Mouse (Mus musculus) heart, embryonic 13.5 days (tissue): ENCODE measurements around the gene Inpp4b. TPM values are rescaled to one million over a fixed set of nuclear protein-coding genes. Genes with fewer than 3 reads are reported as not detected.

Experiments used
- ATAC-seq: fragments of 200-750 bp; cut with Nextera tagmentation; 2 replicates; pipeline ENCODE4 v1.8.0; 2017; ENCODE audit warnings: moderate TSS enrichment; ENCODE audit not compliant: insufficient number of reproducible peaks, low FRiP score, low TSS enrichment; ENCODE audit errors: extremely low read depth
- H3K27ac ChIP-seq: fragments of 300-500 bp; sonication (generic); replicated peaks from 2 replicates; pipeline ENCODE4 v1.5.1; 2015; ENCODE audit warnings: moderate library complexity, mild to moderate bottlenecking, inconsistent platforms
- H3K27me3 ChIP-seq: fragments of 300-500 bp; sonication (generic); replicated peaks from 2 replicates; pipeline ENCODE4 v1.6.1; 2015; ENCODE audit warnings: mild to moderate bottlenecking, inconsistent platforms
- H3K36me3 ChIP-seq: fragments of 300-500 bp; sonication (generic); 2 replicates; pipeline ENCODE4 v1.6.1; 2015; ENCODE audit warnings: mild to moderate bottlenecking, inconsistent platforms
- H3K4me1 ChIP-seq: fragments of 300-500 bp; sonication (generic); 2 replicates; pipeline ENCODE4 v1.6.1; 2015; ENCODE audit warnings: inconsistent platforms
- H3K4me2 ChIP-seq: fragments of 300-500 bp; sonication (generic); 2 replicates; pipeline ENCODE4 v1.6.1; 2015; ENCODE audit warnings: inconsistent platforms, mild to moderate bottlenecking, moderate library complexity
- H3K4me3 ChIP-seq: fragments of 300-500 bp; sonication (generic); 2 replicates; pipeline ENCODE4 v1.5.1; 2015; ENCODE audit warnings: moderate library complexity, mild to moderate bottlenecking, inconsistent platforms
- H3K9ac ChIP-seq: fragments of 300-500 bp; sonication (generic); 2 replicates; pipeline ENCODE4 v1.6.1; 2015; ENCODE audit warnings: inconsistent platforms, mild to moderate bottlenecking, moderate library complexity
- H3K9me3 ChIP-seq: fragments of 300-500 bp; sonication (generic); 2 replicates; pipeline ENCODE4 v1.6.1; 2016; ENCODE audit warnings: inconsistent platforms
- WGBS: fragments of 180-500 bp; shearing (Covaris S2); methylation state at CpG from one replicate; pipeline ENCODE4 v1.1.7; 2015; ENCODE audit warnings: mixed read lengths; 5-methylcytosine and 5-hydroxymethylcytosine counted together
- polyA plus RNA-seq: library from polyadenylated mRNA; unstranded; fragments of >200 nt; fragmentation: Nextera tagmentation; extraction: Ambion mirVana; gene quantifications from 2 replicates; pipeline ENCODE4 v1.2.1, GENCODE M21; 2015

Gene Inpp4b
- polyA plus RNA-seq, 1 experiment from 2014 or later = 9.4 TPM

DNA sequence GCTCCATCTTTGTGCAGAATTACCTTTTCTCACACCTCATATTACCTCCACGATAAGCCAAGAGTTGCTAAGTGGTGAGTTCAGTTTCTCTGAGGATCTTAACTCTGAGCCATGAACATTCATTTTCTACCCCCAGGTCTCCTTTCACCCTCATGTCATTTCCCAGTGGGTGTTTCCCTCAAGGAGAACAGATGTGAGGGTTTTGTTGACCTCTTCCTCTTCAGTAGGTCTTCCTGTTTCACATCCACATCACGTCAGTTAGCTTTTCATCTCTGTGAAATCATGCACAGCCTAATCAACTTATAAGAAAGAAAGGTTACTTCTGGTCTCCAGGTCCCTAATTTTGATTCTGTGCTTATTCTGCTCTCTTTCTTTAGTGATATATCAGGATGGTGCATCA lies 124.4 kb downstream of the Inpp4b start:
- H3K9me3 ChIP-seq = no peaks in the 10 kb centered on the region
- no peaks in the 10 kb centered on the region for H3K27me3 ChIP-seq
- H3K4me3 ChIP-seq = no peak overlapping the region
- H3K4me1 ChIP-seq = no peaks in the 10 kb centered on the region
- WGBS = 77% methylated on average over 2 of the region's 2 CpGs
- no peak for ATAC-seq
- H3K36me3 ChIP-seq = no peaks in the 10 kb centered on the region
- no peak overlapping the region for H3K9ac ChIP-seq
- H3K4me2 ChIP-seq = no peak overlapping the region
- no peak overlapping the region for H3K27ac ChIP-seq

DNA sequence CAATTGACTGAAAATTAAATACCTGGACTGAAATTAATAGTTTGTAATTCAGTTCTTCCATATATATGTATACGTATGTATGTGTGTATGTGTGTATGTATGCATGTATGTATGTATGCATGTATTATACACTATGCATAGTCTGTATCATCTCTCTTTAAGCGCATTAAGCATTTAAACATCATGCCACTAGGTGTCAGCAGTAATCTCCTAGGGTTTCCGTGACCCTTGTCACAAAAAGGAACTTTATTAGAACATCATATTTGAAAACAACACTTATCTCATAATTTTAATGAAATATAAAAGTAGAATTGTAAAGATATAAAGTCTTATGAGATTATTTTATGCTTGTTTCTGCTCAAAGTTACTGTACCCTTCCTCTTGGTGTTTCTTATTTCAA lies 136.3 kb downstream of the Inpp4b start:
- no peaks in the 10 kb centered on the region for H3K4me1 ChIP-seq
- no peak overlapping the region for H3K4me2 ChIP-seq
- H3K27me3 ChIP-seq = no peaks in the 10 kb centered on the region
- no peak overlapping the region for H3K4me3 ChIP-seq
- no peak overlapping the region for H3K27ac ChIP-seq
- no peaks in the 10 kb centered on the region for H3K36me3 ChIP-seq
- ATAC-seq = no peak
- H3K9ac ChIP-seq = no peak overlapping the region
- WGBS = 18% methylated on average over 3 of the region's 3 CpGs
- H3K9me3 ChIP-seq = no peaks in the 10 kb centered on the region

DNA sequence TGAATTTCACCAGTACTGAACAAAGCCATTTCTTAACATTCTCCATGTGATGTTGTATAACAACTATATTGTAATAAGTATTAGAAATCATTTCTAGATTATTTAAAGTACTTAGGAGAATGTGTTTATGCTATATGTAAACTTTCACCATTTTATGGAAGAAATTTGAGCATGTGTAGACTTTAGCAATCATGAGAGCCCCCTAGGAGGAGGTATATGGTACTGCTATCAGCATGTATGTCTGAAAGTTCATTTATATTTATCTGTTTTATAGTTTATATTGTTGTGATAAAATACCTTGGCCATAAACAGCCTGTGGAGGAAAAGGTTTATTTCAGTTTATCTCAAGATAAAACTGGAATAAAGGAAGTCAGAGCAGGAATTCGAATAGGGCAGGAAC lies 141.5 kb downstream of the Inpp4b start:
- Histone ChIP-seq H3K27ac (no peak overlapping the region), H3K4me1 (peaks cover 5% of the 10 kb centered on the region; the same call in 1 of the 2 replicates), H3K9me3 (no peaks in the 10 kb centered on the region), H3K9ac (no peak overlapping the region), H3K4me3 (no peak overlapping the region), H3K4me2 (no peak overlapping the region), H3K36me3 (no peaks in the 10 kb centered on the region), H3K27me3 (no peaks in the 10 kb centered on the region)
- 65% methylated on average over 1 of the region's 1 CpGs for WGBS
- ATAC-seq = no peak

DNA sequence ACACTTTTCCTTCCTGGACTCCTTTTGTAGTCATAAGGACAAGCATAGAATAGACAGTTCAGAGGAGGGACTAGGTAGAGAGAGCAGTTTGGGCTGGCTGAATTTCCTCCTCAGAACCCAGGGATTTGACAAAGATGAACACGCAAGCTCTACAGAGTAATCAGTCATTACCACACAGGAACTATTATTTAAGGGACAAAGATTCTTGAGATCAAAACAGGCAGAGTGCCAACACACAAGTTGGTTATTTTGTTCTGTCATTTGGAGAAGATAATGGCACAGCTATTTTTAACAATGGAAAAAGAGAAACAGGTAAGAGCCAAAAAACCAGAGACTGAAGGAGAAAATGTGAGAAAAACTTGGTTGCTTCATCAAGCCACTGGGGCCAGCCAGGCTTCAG lies 143.3 kb downstream of the Inpp4b start:
- H3K27me3 ChIP-seq = no peaks in the 10 kb centered on the region
- no peak overlapping the region for H3K27ac ChIP-seq
- no peak overlapping the region for H3K4me3 ChIP-seq
- ATAC-seq = no peak
- peaks cover 5% of the 10 kb centered on the region; the same call in 1 of the 2 replicates for H3K4me1 ChIP-seq
- H3K9me3 ChIP-seq = no peaks in the 10 kb centered on the region
- no peak overlapping the region for H3K9ac ChIP-seq
- H3K4me2 ChIP-seq = no peak overlapping the region
- H3K36me3 ChIP-seq = no peaks in the 10 kb centered on the region
- WGBS = 65% methylated on average over 1 of the region's 1 CpGs

DNA sequence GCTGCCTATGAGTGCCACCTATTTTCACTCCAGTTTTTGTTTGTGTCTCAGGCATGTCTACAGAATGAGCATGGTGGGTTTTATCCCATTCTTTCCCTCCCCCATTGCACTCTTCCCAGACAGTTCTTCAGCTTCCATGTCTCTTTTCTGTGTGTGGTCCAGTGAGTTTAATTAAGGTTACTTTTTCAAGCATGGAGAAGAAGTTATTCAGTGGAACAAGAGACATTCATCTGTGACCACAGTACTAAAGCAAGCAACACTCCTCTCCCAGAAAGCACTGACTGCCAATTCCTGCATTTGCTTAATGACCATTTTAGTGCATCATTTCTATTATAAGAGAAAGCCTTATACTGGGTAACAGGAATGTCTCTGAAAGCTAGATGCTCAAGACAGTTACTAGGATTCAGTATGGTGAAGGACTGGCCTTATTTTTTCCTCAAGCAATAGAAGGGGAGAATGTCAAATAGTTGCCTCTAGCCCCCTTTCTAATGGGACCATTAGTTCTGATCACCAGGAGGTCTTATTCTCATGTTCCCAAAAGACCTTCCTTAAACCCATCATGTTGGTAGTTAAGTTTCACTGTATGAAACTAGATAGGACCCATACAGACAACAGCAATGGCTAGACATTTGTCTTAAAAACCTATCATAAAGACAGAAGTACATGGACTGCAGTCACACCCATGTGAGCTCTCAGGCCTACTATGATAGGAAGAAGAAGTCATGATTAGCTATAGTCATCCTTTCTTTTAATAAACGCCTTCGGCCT lies 147.7 kb downstream of the Inpp4b start:
- Histone ChIP-seq H3K9me3 (no peaks in the 10 kb centered on the region), H3K27ac (no peak overlapping the region), H3K36me3 (no peaks in the 10 kb centered on the region), H3K4me3 (no peak overlapping the region), H3K27me3 (no peaks in the 10 kb centered on the region), H3K4me2 (no peak overlapping the region), H3K9ac (no peak overlapping the region), H3K4me1 (peaks cover 5% of the 10 kb centered on the region; the same call in 1 of the 2 replicates)
- ATAC-seq = no peak
- 88% methylated on average over 2 of the region's 2 CpGs for WGBS

DNA sequence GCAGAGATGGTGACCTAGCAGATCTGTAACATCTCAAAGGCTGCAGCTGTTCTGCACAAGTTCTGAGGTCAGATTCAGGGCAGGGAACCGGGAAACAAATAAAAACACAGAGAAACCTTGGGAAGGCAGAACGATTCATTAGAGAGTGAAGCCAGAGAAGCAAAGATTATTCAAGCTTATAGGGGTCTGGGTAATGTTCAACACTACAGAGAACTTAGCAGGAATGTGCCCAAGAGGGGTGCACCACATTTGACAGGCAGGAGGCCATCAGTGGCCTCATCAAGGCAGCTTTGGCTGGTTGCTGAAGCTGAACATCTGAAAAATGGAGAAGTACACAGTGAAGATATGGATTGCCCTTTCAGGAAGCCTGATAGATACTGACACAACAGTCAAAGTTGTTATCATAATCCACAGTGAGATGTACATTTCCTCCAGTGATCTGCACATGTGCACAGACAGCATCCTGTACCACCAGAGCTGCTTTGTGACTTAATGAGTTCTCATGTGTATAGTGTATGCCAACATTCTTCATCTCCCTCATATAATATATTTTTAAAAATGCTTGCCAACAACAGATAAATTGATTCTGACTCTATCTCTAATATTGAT lies 148.8 kb downstream of the Inpp4b start:
- H3K4me1 ChIP-seq = no peaks in the 10 kb centered on the region
- ATAC-seq = no peak
- H3K27me3 ChIP-seq = no peaks in the 10 kb centered on the region
- no peaks in the 10 kb centered on the region for H3K9me3 ChIP-seq
- no peak overlapping the region for H3K4me3 ChIP-seq
- H3K4me2 ChIP-seq = no peak overlapping the region
- H3K27ac ChIP-seq = no peak overlapping the region
- WGBS = 49% methylated on average over 2 of the region's 2 CpGs
- no peak overlapping the region for H3K9ac ChIP-seq
- no peaks in the 10 kb centered on the region for H3K36me3 ChIP-seq

DNA sequence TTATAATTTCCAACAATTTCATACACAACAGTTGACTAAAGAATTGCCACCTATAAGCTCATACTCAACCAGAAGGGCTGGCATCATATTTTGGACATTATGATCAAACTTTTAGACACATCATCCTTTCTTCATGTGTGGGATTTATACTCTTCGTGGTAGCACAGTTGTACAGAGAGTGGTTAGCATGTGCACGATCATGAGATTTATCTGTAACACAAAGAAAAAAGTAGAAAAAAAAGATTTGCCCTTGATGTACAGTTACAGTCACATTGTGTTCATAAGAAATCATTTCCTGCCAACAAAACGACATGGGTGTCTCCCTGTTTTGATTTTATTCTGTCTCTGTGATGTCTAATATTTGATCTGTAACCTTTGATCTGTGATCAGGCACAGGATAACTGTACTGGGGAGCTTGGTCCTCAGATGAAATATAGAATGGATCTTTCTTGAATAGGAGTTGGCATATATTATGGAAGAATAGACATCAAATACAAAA lies 149.4 kb downstream of the Inpp4b start:
- 65% methylated on average over 3 of the region's 3 CpGs for WGBS
- Histone ChIP-seq H3K27me3 (no peaks in the 10 kb centered on the region), H3K9ac (no peak overlapping the region), H3K4me2 (no peak overlapping the region), H3K9me3 (no peaks in the 10 kb centered on the region), H3K4me3 (no peak overlapping the region), H3K4me1 (no peaks in the 10 kb centered on the region), H3K36me3 (no peaks in the 10 kb centered on the region), H3K27ac (no peak overlapping the region)
- ATAC-seq = no peak

DNA sequence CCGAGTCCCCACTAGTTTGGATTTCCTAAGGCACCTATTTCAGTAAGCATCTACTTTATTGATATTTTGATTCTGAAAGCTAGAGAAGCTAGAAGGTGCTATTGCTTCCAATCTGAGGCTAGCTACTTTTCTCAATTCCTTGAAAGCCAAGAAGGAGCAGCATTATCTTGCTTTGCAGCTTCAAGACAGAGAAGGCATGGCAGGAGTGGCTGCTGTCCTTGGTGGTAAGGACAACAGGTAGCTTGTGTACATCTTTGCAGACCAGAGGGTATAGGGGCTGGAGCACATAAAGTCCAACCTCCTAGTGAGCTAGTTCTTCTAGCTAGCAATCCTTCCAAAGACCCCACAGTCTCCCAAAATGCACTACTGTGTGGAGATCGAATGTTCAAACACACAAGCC lies 152.5 kb downstream of the Inpp4b start:
- WGBS = 79% methylated on average over 2 of the region's 2 CpGs
- no peak overlapping the region for H3K4me3 ChIP-seq
- no peak overlapping the region for H3K4me2 ChIP-seq
- no peaks in the 10 kb centered on the region for H3K27me3 ChIP-seq
- no peak overlapping the region for H3K27ac ChIP-seq
- no peak overlapping the region for H3K9ac ChIP-seq
- H3K4me1 ChIP-seq = no peaks in the 10 kb centered on the region
- H3K9me3 ChIP-seq = no peaks in the 10 kb centered on the region
- ATAC-seq = no peak
- H3K36me3 ChIP-seq = no peaks in the 10 kb centered on the region

DNA sequence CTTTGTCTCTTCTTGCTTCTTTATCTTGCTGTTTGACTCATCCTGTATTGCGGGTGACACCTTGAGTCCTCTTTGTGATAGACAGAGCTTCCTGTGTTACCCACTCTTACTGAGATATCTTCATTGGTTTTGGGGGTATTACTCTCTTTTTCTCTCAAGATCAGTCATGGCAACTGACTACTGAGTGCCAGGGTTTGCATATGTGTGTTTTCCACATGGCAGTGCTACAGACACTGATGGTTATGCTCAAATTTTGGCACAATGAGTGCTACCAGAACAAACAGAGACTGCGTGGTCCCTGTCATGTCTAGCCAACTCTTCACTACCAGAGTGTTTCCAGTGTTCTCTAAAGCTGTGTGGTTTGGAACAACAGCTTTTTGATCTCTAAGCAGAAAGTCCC lies 155.3 kb downstream of the Inpp4b start:
- 77% methylated on average over 2 of the region's 2 CpGs for WGBS
- Histone ChIP-seq H3K4me3 (no peak overlapping the region), H3K9me3 (no peaks in the 10 kb centered on the region), H3K27ac (no peak overlapping the region), H3K4me1 (no peaks in the 10 kb centered on the region), H3K27me3 (no peaks in the 10 kb centered on the region), H3K9ac (no peak overlapping the region), H3K4me2 (no peak overlapping the region), H3K36me3 (no peaks in the 10 kb centered on the region)
- no peak for ATAC-seq

DNA sequence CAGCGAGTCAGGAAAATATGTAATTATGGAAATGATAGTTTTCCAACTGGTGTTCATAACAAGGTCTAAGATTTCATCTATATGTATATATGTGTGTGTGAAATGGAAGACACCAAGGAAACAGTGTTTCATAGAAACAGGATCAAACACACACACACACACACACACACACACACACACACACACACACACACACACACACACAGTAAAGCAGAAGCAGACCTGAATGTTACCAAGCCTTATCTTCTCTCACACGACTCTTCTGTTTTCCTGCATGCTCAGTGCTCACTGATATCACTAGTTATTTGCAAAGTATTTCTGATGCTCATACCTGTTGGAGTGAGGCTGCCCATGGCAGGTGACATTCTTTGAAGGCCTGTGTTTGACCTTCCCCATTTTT lies 159.9 kb downstream of the Inpp4b start:
- no peak overlapping the region for H3K4me2 ChIP-seq
- H3K27me3 ChIP-seq = no peaks in the 10 kb centered on the region
- H3K9me3 ChIP-seq = no peaks in the 10 kb centered on the region
- WGBS = 57% methylated on average over 2 of the region's 2 CpGs
- ATAC-seq = no peak
- H3K4me1 ChIP-seq = no peaks in the 10 kb centered on the region
- no peak overlapping the region for H3K27ac ChIP-seq
- H3K9ac ChIP-seq = no peak overlapping the region
- H3K36me3 ChIP-seq = no peaks in the 10 kb centered on the region
- no peak overlapping the region for H3K4me3 ChIP-seq

DNA sequence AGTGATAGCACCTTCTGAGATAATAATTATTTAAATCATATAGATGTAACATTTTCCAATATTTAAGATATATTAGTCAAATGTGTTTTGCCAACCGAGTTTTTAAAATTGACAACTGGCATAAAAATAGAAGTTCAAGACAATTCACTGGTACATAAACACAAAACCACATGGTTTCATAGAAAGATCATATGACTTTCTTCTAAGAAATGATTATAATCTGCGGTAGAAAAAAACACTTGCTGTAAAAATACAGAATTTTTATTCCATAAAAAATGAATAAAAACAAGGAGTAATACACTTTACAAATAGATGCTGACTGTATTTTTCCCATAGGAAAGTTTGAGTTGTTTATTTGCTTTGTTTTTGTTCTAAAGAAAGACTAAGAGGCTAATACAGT lies 160.6 kb downstream of the Inpp4b start:
- H3K27ac ChIP-seq = no peak overlapping the region
- no peak overlapping the region for H3K4me3 ChIP-seq
- WGBS = 68% methylated on average over 2 of the region's 2 CpGs
- H3K4me1 ChIP-seq = no peaks in the 10 kb centered on the region
- H3K9ac ChIP-seq = no peak overlapping the region
- no peak for ATAC-seq
- H3K9me3 ChIP-seq = no peaks in the 10 kb centered on the region
- no peaks in the 10 kb centered on the region for H3K27me3 ChIP-seq
- no peak overlapping the region for H3K4me2 ChIP-seq
- no peaks in the 10 kb centered on the region for H3K36me3 ChIP-seq

DNA sequence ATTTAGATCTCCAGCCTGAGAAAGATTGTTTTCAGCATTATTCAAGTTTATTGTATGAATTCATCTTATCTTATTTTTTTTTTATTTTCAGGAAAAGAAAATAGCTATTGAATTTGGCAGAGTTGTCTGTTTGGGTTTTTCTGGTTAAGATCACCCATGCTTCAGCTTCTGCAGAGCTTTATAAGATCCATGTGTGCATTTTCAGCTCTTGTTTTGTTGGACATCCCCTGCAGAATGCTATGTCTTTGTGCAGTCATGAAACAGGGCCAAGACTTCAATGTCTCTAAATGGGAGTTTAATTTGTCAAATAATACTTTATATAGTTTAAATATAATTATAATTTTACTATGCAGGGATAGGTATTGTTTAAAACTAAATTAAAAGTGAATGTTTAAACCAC lies 170.5 kb downstream of the Inpp4b start:
- no peak for ATAC-seq
- Histone ChIP-seq H3K4me2 (no peak overlapping the region), H3K4me3 (no peak overlapping the region)

More for the DNA sequence above, 170.5 kb downstream of the Inpp4b start:
- H3K9me3 ChIP-seq = no peaks in the 10 kb centered on the region
- no peaks in the 10 kb centered on the region for H3K36me3 ChIP-seq
- H3K27me3 ChIP-seq = no peaks in the 10 kb centered on the region
- no peak overlapping the region for H3K9ac ChIP-seq
- peaks cover 10% of the 10 kb centered on the region for H3K4me1 ChIP-seq
- H3K27ac ChIP-seq = no peak overlapping the region
